Mouse (Mus musculus): ENCODE data around the gene Epha1. TPM values are rescaled to one million over a fixed set of nuclear protein-coding genes. Genes with fewer than 3 reads are reported as not detected.

The Epha1 gene
- polyA plus RNA-seq, 1 experiment from 2014 or later = 0.14 TPM

- Histone ChIP-seq H3K4me1 (ENCODE audit: control insufficient read depth, insufficient read depth, low read length) (peaks cover 24% of the 10 kb centered on the region), H3K9me3 (ENCODE audit: control insufficient read depth, low read length) (no peaks in the 10 kb centered on the region), H3K36me3 (ENCODE audit: control insufficient read depth, insufficient read depth, low read length) (peaks cover 5% of the 10 kb centered on the region; the same call in 1 of the 2 replicates), H3K9ac (replicated peaks; ENCODE audit: low read length) (peak overlapping the region; percentile 90), H3K27me3 (ENCODE audit: control insufficient read depth, insufficient read depth, low read length) (no peaks in the 10 kb centered on the region), H3K4me2 (ENCODE audit: low read length) (peak overlapping the region; percentile 69), H3K27ac (replicated peaks; ENCODE audit: low read depth, low read length) (peak overlapping the region; percentile 89), H3K4me3 (replicated peaks; ENCODE audit: low read depth, low read length) (peak overlapping the region; percentile 80)
- peak; percentile 82 for DNase-seq
- WGBS = under 1% methylated on average over 11 of the region's 11 CpGs
- peak; percentile 26 for ATAC-seq (ENCODE audit: low FRiP score, low TSS enrichment)
These were observed 24.1 kb downstream of the Epha1 start for GRCm38 (mm10) chr6:42349006-42349425.

DNA sequence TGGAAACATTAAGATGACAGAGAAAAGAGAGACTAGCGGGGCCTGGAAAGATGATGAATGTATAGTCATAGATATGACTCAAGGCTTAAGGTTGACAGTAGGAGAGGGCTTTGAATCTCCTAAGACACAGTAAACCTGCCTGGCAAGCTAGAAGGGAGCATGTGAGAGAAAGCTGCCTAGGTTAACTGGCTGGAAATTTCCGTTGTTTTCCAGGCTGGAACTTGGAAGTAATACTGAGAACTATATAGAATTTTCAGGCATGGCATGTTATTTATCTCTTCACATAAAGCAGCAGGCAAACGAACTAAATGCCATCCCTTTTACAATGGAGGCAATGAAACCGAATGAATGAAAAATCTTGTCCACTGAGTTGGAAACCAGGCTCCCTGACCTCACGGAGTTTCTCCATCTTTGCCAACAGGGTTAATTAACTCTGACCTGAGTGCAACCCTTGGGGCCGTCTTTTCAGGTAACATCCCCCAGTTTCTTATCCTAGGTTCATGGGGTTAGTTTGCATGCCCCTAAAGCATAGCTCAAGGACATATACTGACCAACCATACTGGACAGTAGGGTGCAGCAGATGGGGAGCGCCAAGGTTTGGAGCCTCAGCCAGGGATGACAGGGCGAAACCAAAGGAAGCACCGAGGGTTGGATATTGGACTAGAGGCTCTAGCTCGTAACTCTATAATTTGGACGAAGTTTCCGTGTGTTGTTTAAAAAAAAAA lies 24.6 kb downstream of the Epha1 start:
- no peaks in the 10 kb centered on the region for H3K27me3 ChIP-seq (ENCODE audit: control insufficient read depth, insufficient read depth, low read length)
- no peak for ATAC-seq (ENCODE audit: low FRiP score, low TSS enrichment)
- H3K36me3 ChIP-seq (ENCODE audit: control insufficient read depth, insufficient read depth, low read length) = peaks cover 5% of the 10 kb centered on the region; the same call in 1 of the 2 replicates
- whole genome bisulfite sequencing = 39% methylated on average over 12 of the region's 12 CpGs
- no peak overlapping the region for H3K27ac ChIP-seq (replicated peaks; ENCODE audit: low read depth, low read length)
- no peak overlapping the region for H3K9ac ChIP-seq (replicated peaks; ENCODE audit: low read length)
- peak overlapping the region; percentile 69 for H3K4me2 ChIP-seq (ENCODE audit: low read length)
- H3K4me3 ChIP-seq (replicated peaks; ENCODE audit: low read depth, low read length) = peak overlapping the region; percentile 80
- peaks cover 21% of the 10 kb centered on the region for H3K4me1 ChIP-seq (ENCODE audit: control insufficient read depth, insufficient read depth, low read length)
- no peaks in the 10 kb centered on the region for H3K9me3 ChIP-seq (ENCODE audit: control insufficient read depth, low read length)
- DNase-seq = no peak

GRCm38 (mm10) chr6:42344255-42344654 lies 28.8 kb downstream of the Epha1 start:
- Histone ChIP-seq H3K9ac (replicated peaks; ENCODE audit: low read length) (no peak overlapping the region), H3K4me1 (ENCODE audit: control insufficient read depth, insufficient read depth, low read length) (no peaks in the 10 kb centered on the region), H3K4me3 (replicated peaks; ENCODE audit: low read depth, low read length) (no peak overlapping the region), H3K27ac (replicated peaks; ENCODE audit: low read depth, low read length) (no peak overlapping the region), H3K36me3 (ENCODE audit: control insufficient read depth, insufficient read depth, low read length) (no peaks in the 10 kb centered on the region), H3K4me2 (ENCODE audit: low read length) (no peak overlapping the region), H3K9me3 (ENCODE audit: control insufficient read depth, low read length) (no peaks in the 10 kb centered on the region), H3K27me3 (ENCODE audit: control insufficient read depth, insufficient read depth, low read length) (no peaks in the 10 kb centered on the region)
- ATAC-seq (ENCODE audit: low FRiP score, low TSS enrichment) = no peak
- no peak for DNase-seq
- 75% methylated on average over 1 of the region's 1 CpGs for WGBS

DNA sequence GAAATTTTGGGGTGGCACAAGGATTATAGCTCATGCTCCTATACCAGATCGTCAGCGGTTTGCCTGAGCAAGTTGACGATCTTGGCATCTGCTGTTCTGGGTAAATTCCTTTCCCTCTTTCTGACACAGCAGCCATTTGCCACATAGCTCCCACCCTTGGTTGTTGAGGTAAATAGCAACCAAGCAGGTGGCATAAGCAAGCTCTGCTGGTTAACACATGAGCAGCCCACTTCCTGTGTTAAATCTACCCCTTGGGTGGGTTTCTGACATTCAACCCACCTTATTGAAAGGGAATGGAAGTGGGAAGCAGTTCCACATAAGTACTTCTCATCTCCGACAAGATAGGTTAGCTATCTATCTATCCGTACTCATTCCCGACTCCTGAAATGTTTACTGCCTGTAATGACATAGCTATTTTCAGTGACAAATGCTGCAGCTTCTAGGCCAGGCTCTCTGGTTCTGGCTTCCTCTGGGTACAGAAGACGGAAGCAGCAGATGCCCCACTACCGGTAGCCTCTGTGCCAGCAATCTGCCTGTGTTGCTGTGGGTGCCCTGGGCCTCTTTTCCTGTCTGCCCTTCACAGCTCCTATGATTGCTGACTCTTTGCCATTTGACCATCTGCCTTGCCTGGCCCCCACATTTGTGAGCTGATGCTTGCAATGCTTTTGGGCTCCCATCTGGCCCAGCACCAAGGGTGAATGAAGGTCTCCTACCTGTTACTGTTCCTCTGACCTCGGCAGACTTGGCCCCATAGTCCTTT lies 29.5 kb downstream of the Epha1 start:
- Histone ChIP-seq H3K27me3 (ENCODE audit: control insufficient read depth, insufficient read depth, low read length) (no peaks in the 10 kb centered on the region), H3K27ac (replicated peaks; ENCODE audit: low read depth, low read length) (no peak overlapping the region), H3K36me3 (ENCODE audit: control insufficient read depth, insufficient read depth, low read length) (no peaks in the 10 kb centered on the region), H3K9ac (replicated peaks; ENCODE audit: low read length) (no peak overlapping the region), H3K4me1 (ENCODE audit: control insufficient read depth, insufficient read depth, low read length) (no peaks in the 10 kb centered on the region), H3K4me2 (ENCODE audit: low read length) (no peak overlapping the region), H3K4me3 (replicated peaks; ENCODE audit: low read depth, low read length) (no peak overlapping the region), H3K9me3 (ENCODE audit: control insufficient read depth, low read length) (no peaks in the 10 kb centered on the region)
- 91% methylated on average over 9 of the region's 9 CpGs for whole genome bisulfite sequencing
- ATAC-seq (ENCODE audit: low FRiP score, low TSS enrichment) (no peak), DNase-seq (no peak)

GRCm38 (mm10) chr6:42342171-42342570 lies 30.9 kb downstream of the Epha1 start:
- no peaks in the 10 kb centered on the region for H3K4me1 ChIP-seq (ENCODE audit: control insufficient read depth, insufficient read depth, low read length)
- no peak overlapping the region for H3K27ac ChIP-seq (replicated peaks; ENCODE audit: low read depth, low read length)
- no peaks in the 10 kb centered on the region for H3K36me3 ChIP-seq (ENCODE audit: control insufficient read depth, insufficient read depth, low read length)
- no peak overlapping the region for H3K4me3 ChIP-seq (replicated peaks; ENCODE audit: low read depth, low read length)
- H3K27me3 ChIP-seq (ENCODE audit: control insufficient read depth, insufficient read depth, low read length) = no peaks in the 10 kb centered on the region
- ATAC-seq (ENCODE audit: low FRiP score, low TSS enrichment) (no peak), DNase-seq (no peak)
- H3K9ac ChIP-seq (replicated peaks; ENCODE audit: low read length) = no peak overlapping the region
- no peak overlapping the region for H3K4me2 ChIP-seq (ENCODE audit: low read length)
- 68% methylated on average over 1 of the region's 1 CpGs for WGBS
- no peaks in the 10 kb centered on the region for H3K9me3 ChIP-seq (ENCODE audit: control insufficient read depth, low read length)

DNA sequence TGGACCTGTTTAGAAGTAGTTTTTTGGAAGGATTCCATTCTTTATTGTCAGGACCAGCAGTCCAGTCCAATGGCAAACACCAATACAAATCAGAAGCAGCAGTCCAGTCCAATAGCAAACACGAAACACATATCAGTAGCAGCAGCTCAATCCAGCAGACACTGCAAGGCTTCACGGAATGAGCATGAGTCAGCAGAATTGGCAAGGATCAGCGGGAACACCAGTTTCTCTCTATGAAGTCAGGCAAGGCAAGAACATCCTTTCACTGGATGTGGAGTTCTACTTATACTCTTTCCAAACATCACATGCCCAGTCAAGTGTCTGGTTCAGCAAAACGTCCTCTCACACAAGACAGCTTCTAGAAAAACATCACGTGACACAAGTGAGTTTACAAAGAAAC lies 33.1 kb downstream of the Epha1 start:
- 78% methylated on average over 5 of the region's 5 CpGs for WGBS
- Histone ChIP-seq H3K9ac (replicated peaks; ENCODE audit: low read length) (no peak overlapping the region), H3K4me1 (ENCODE audit: control insufficient read depth, insufficient read depth, low read length) (no peaks in the 10 kb centered on the region), H3K9me3 (ENCODE audit: control insufficient read depth, low read length) (no peaks in the 10 kb centered on the region), H3K4me3 (replicated peaks; ENCODE audit: low read depth, low read length) (no peak overlapping the region), H3K27ac (replicated peaks; ENCODE audit: low read depth, low read length) (no peak overlapping the region), H3K27me3 (ENCODE audit: control insufficient read depth, insufficient read depth, low read length) (no peaks in the 10 kb centered on the region), H3K36me3 (ENCODE audit: control insufficient read depth, insufficient read depth, low read length) (no peaks in the 10 kb centered on the region), H3K4me2 (ENCODE audit: low read length) (no peak overlapping the region)
- no peak for ATAC-seq (ENCODE audit: low FRiP score, low TSS enrichment)
- DNase-seq = no peak

DNA sequence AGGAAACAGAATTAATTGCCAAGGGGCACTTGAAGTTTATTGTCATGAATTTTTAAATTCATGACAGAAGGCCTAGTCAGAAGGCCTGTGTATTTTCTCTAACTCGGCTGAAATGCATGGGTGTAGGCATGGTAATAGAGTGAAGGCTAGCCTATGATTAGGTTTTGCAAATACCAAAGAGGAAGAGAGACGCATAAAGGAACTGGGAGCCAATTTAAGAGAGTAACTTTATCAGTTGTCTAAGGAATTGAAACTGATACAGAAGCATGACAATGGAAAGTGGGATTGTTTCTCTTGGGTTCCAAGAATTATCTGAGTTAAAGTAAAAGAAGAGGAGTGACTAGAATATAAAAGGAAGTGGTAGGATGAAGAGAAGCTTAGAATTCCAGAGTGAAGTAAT lies 33.9 kb downstream of the Epha1 start:
- Histone ChIP-seq H3K36me3 (ENCODE audit: control insufficient read depth, insufficient read depth, low read length) (no peaks in the 10 kb centered on the region), H3K9me3 (ENCODE audit: control insufficient read depth, low read length) (no peaks in the 10 kb centered on the region), H3K4me2 (ENCODE audit: low read length) (no peak overlapping the region), H3K9ac (replicated peaks; ENCODE audit: low read length) (no peak overlapping the region), H3K27me3 (ENCODE audit: control insufficient read depth, insufficient read depth, low read length) (no peaks in the 10 kb centered on the region), H3K27ac (replicated peaks; ENCODE audit: low read depth, low read length) (no peak overlapping the region), H3K4me3 (replicated peaks; ENCODE audit: low read depth, low read length) (no peak overlapping the region), H3K4me1 (ENCODE audit: control insufficient read depth, insufficient read depth, low read length) (no peaks in the 10 kb centered on the region)
- ATAC-seq (ENCODE audit: low FRiP score, low TSS enrichment) (no peak), DNase-seq (no peak)
- WGBS = 93% methylated on average over 2 of the region's 2 CpGs

GRCm38 (mm10) chr6:42330946-42331345 lies 42.1 kb downstream of the Epha1 start:
- ATAC-seq (ENCODE audit: low FRiP score, low TSS enrichment) = no peak
- 92% methylated on average over 3 of the region's 3 CpGs for WGBS

DNA sequence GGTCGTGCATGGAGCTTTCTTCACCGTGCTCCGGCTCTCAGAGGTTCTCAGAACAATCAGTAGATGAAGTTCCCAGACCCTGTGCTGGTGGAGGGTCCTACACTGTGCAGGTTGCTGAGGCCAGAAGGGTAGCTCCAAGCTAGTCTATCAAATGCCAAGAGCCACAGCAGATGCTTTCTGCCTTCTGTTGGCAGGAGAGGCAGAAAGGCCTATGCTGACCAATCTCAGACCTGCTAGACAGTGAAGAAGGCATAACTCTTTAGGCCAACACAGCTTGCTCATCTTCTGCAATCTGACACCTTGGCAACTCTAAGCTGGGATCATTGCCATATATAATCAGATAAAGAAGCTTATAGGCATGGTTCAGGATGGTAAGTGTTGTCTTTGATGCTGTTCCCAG lies 42.9 kb downstream of the Epha1 start:
- ATAC-seq (ENCODE audit: low FRiP score, low TSS enrichment) = no peak
- H3K27ac ChIP-seq (replicated peaks; ENCODE audit: low read depth, low read length) = no peak overlapping the region

More at GRCm38 (mm10) chr6:42330946-42331345, 42.1 kb downstream of the Epha1 start:
- Histone ChIP-seq H3K9me3 (ENCODE audit: control insufficient read depth, low read length) (no peaks in the 10 kb centered on the region), H3K27ac (replicated peaks; ENCODE audit: low read depth, low read length) (no peak overlapping the region), H3K27me3 (ENCODE audit: control insufficient read depth, insufficient read depth, low read length) (no peaks in the 10 kb centered on the region), H3K9ac (replicated peaks; ENCODE audit: low read length) (no peak overlapping the region), H3K36me3 (ENCODE audit: control insufficient read depth, insufficient read depth, low read length) (no peaks in the 10 kb centered on the region), H3K4me2 (ENCODE audit: low read length) (no peak overlapping the region), H3K4me1 (ENCODE audit: control insufficient read depth, insufficient read depth, low read length) (no peaks in the 10 kb centered on the region), H3K4me3 (replicated peaks; ENCODE audit: low read depth, low read length) (no peak overlapping the region)
- DNase-seq = no peak

More for the DNA sequence above, 42.9 kb downstream of the Epha1 start:
- no peak overlapping the region for H3K4me3 ChIP-seq (replicated peaks; ENCODE audit: low read depth, low read length)
- WGBS = 72% methylated on average over 3 of the region's 3 CpGs
- no peak overlapping the region for H3K4me2 ChIP-seq (ENCODE audit: low read length)
- no peaks in the 10 kb centered on the region for H3K36me3 ChIP-seq (ENCODE audit: control insufficient read depth, insufficient read depth, low read length)
- no peak for DNase-seq
- no peaks in the 10 kb centered on the region for H3K9me3 ChIP-seq (ENCODE audit: control insufficient read depth, low read length)
- H3K4me1 ChIP-seq (ENCODE audit: control insufficient read depth, insufficient read depth, low read length) = no peaks in the 10 kb centered on the region
- no peak overlapping the region for H3K9ac ChIP-seq (replicated peaks; ENCODE audit: low read length)
- no peaks in the 10 kb centered on the region for H3K27me3 ChIP-seq (ENCODE audit: control insufficient read depth, insufficient read depth, low read length)

Data from midbrain, embryonic 14.5 days (tissue).